Mouse (Mus musculus): ENCODE data around the gene Serbp1.

Gene Serbp1

DNA sequence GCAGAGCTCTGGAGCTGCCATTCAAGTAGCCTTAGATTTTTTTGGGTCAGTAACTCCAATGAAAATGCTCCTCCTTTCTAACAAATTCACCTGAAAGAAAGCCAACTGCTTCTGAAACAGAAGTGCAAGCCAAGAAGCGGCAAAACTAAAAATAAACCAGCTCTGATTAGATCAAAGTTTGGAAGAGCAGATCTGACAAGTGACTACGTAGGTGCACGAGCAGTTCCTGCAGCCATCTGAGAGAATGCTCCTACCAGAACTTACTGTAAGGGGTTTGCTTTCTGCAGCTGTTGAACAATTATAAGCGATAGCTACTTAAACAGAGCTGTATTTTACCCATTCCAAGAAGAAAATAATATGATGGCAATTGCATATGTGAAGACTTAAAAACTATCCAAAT is 64.5 kb downstream of the Serbp1 start:
- no peak for DNase-seq

DNA sequence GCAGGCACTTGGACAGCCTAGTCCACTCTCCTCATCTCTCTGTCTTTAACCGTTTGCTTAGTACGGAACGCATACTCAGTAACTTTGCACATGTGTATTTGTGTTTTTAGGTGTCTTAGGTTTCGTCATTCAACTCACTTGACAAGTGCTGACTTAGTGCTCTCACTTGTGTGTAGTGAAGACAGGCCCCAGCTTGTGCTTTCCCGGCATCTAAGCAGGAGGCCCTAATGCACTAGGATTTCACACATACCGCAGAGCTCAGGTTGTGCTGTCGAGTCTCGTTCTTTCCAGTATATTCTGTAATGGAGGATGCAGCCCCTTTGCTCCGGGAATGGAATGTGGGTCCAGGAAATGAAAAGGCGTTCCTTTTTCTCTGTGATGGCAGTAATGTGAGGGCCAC is 65.2 kb downstream of the Serbp1 start:
- no peak for DNase-seq

- no peak for DNase-seq
These were observed 71.0 kb downstream of the Serbp1 start for GRCm38 (mm10) chr6:67308994-67309393.

DNA sequence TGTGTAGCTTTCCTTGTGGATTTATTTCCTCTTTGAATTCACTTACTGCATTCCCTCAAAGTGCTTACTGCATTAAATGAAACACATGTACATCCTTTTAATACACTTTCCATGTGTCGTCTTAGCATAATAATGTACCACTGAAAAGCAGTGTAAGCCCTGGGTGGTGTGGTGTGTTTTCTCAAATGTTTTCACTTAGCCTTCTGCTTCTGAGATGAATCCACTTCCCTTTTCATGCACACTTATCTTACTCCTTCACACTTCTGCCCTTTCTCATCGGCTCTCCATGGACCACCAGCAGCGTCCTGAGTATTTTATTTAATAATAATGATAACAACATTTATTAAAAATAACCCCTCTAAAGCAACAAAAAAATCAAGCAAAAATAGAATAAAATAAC is 71.8 kb downstream of the Serbp1 start:
- DNase-seq = no peak

- no peak for DNase-seq
These were observed 76.7 kb downstream of the Serbp1 start for GRCm38 (mm10) chr6:67314697-67315096.

GRCm38 (mm10) chr6:67317068-67317467 is 79.1 kb downstream of the Serbp1 start:
- DNase-seq = no peak

- no peak for DNase-seq
These were observed 79.9 kb downstream of the Serbp1 start for GRCm38 (mm10) chr6:67317827-67318338.

DNA sequence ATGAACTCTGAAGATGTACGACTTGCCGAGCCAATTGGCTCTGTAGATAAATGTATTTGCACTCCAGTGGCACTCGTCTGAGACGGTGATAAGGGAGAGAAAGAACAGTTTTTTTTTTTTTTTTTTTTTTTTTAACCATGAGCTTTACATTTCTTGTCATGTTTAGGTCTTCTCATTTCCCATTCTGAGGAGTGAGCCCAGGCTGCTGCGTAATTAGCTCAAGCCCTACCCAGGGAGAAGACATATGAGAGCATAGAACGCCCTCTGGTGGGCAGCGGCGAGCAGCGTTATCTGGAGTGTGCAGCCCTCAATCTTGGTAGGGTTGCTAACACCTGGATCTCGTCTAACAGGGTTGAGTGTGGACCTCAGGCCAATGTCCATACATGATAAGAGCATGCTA is 80.5 kb downstream of the Serbp1 start:
- peak; percentile 84 for DNase-seq

- no peak for DNase-seq
These were observed 85.8 kb downstream of the Serbp1 start for GRCm38 (mm10) chr6:67323788-67324187.

- no peak for DNase-seq
These were observed 100.0 kb downstream of the Serbp1 start for GRCm38 (mm10) chr6:67337943-67338342.

DNA sequence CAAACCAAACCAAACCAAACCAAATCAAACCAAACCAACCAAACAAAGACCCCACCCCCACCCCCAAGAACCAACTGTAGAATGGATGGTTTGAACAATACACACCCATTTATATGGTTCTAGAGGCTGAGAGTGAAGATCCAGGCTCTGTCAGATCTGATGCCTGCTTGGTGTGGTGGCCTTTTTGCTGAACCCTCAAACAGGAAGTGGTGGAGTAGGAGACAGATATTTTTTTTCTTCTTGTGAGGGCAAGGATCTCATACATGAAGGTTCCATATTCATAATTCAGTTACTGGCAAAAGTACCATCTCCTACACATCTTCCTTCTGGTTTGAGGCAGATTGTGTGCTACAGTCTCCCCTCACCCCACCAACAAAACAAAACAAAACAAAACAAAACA is 101.5 kb downstream of the Serbp1 start:
- DNase-seq = no peak

Data from right cerebral cortex, postnatal 14 days (tissue).